Mouse (Mus musculus) erythroblast, embryonic 14.5 days (primary cell): ENCODE measurements around the gene Smim20.

Experiments used
- GATA1 ChIP-seq: IDR thresholded peaks from 2 replicates; pipeline ENCODE4 v1.6.1; 2012; ENCODE audit warnings: low read length, inconsistent platforms, mixed read lengths
- TAL1 ChIP-seq: IDR thresholded peaks from 3 replicates; pipeline ENCODE4 v1.6.1; 2012; ENCODE audit warnings: low read length, inconsistent platforms, mixed read lengths

- TF ChIP-seq TAL1 (no peak), GATA1 (no peak)
Observed at GRCm38 (mm10) chr5:53282487-53282886, 15.6 kb downstream of the Smim20 start.
